In the genomic region with DNA sequence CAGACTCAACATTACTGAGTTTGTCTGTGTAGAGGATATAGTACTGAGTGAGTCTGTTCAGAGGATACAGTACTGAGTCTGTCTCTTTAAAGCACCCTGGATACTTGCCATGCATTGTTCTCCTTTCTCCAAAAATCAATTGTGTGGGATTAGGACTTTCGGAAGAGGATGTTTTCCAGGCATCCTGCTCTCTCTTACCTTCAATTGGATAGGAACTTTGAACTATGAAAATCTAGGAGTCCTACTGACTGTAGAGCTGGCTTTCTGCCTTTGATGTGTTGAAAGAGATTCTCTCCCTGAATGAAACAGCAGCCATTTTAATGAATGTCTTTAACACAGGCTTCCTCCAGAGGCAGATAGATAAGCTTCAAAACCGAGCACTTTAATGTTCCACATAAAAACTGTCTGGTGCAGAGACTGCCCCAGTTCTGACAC, we compare ENCODE assay signal across 16 mouse cellular contexts. TPM values are rescaled to one million over a fixed set of nuclear protein-coding genes. Genes with fewer than 3 reads are reported as not detected.
DNase-seq lines count a peak whose midpoint lies in the region; ATAC-seq and TF ChIP-seq lines count a peak whose summit lies in the region.
"Had no signal": no experiment of that assay in that cellular context is flagged by ENCODE, and none has a peak within 500 bp of the region (broad histone marks: within the 10 kb centered on the region; RNA-seq: fewer than 3 reads in every experiment).

No protein-coding gene starts in this region.

- no peaks in the 10 kb centered on the region for H3K27me3 ChIP-seq in lung, embryonic 16.5 days (ENCODE audit: control insufficient read depth, insufficient read depth, low read depth, low read length)
- no peaks in the 10 kb centered on the region for H3K27me3 ChIP-seq in heart, embryonic 13.5 days (replicated peaks)
- no peaks in the 10 kb centered on the region for H3K27me3 ChIP-seq in myocyte (ENCODE audit: control insufficient read depth, insufficient read depth, insufficient read length)
- H3K27me3 ChIP-seq: kidney, embryonic 15.5 days had no signal

- H3K4me2 ChIP-seq in lung, embryonic 16.5 days (ENCODE audit: low read depth, low read length): no peak overlapping the region
- H3K4me2 ChIP-seq in heart, embryonic 13.5 days: no peak overlapping the region
- H3K4me2 ChIP-seq in myocyte (ENCODE audit: low read depth): peak overlapping the region; percentile 5
- H3K4me2 ChIP-seq: kidney, embryonic 15.5 days; liver, embryonic 11.5 days had no signal

- peaks cover 14% of the 10 kb centered on the region; the same call in 1 of the 2 replicates for H3K4me1 ChIP-seq in lung, embryonic 16.5 days (replicated peaks; ENCODE audit: control insufficient read depth, insufficient read depth, low read length)
- peaks cover 27% of the 10 kb centered on the region for H3K4me1 ChIP-seq in heart, embryonic 13.5 days
- H3K4me1 ChIP-seq: kidney, embryonic 15.5 days had no signal

- peak; percentile 68 for ATAC-seq in lung, embryonic 16.5 days (ENCODE audit: low read depth)
- no peak for ATAC-seq in heart, embryonic 13.5 days (ENCODE audit: extremely low read depth, insufficient number of reproducible peaks, low FRiP score, low TSS enrichment)

- H3K9me3 ChIP-seq in lung, embryonic 16.5 days (ENCODE audit: control insufficient read depth, low read length): no peaks in the 10 kb centered on the region
- H3K9me3 ChIP-seq in heart, embryonic 13.5 days: no peaks in the 10 kb centered on the region
- H3K9me3 ChIP-seq: kidney, embryonic 15.5 days had no signal

- H3K36me3 ChIP-seq in lung, embryonic 16.5 days (ENCODE audit: control insufficient read depth, insufficient read depth, low read length): no peaks in the 10 kb centered on the region
- no peaks in the 10 kb centered on the region for H3K36me3 ChIP-seq in heart, embryonic 13.5 days
- H3K36me3 ChIP-seq in myocyte (ENCODE audit: control insufficient read depth, insufficient read depth): no peaks in the 10 kb centered on the region
- H3K36me3 ChIP-seq: kidney, embryonic 15.5 days had no signal

- H3ac ChIP-seq in myocyte (ENCODE audit: control insufficient read depth, insufficient read length): no peak overlapping the region

- H3K9ac ChIP-seq in lung, embryonic 16.5 days (ENCODE audit: low read length): no peak overlapping the region
- H3K9ac ChIP-seq in heart, embryonic 13.5 days: no peak overlapping the region
- H3K9ac ChIP-seq: kidney, embryonic 15.5 days had no signal

- WGBS in lung, embryonic 16.5 days: 33% methylated on average over 2 of the region's 2 CpGs
- 32% methylated on average over 2 of the region's 2 CpGs for WGBS in heart, embryonic 13.5 days

- no peaks in the 10 kb centered on the region for H3K79me2 ChIP-seq in myocyte (ENCODE audit: control insufficient read depth, insufficient read depth)

- no peak for TF ChIP-seq POLR2A in myocyte (IDR thresholded peaks at IDR 0.05; ENCODE audit: insufficient read length, low read depth)

- peak; percentile 16 to 64 for DNase-seq in heart, adult 18-20 months
- no peak for DNase-seq in heart, postnatal 4 days
- DNase-seq in lung, postnatal 4 days: no peak
- no peak for DNase-seq in thymus, postnatal 25 days
- DNase-seq: cerebellum, adult 18-20 months; right cerebral cortex, postnatal 25 days; thymus, postnatal 4 days had no signal

- peak overlapping the region; percentile 67 for H3K27ac ChIP-seq in lung, embryonic 16.5 days (ENCODE audit: low read length)
- H3K27ac ChIP-seq in heart, embryonic 13.5 days (replicated peaks): peak overlapping the region; percentile 13
- H3K27ac ChIP-seq: kidney, embryonic 15.5 days had no signal

- H3K4me3 ChIP-seq in lung, embryonic 16.5 days (ENCODE audit: low read length): no peak overlapping the region
- no peak overlapping the region for H3K4me3 ChIP-seq in heart, embryonic 13.5 days
- no peak overlapping the region for H3K4me3 ChIP-seq in myocyte
- H3K4me3 ChIP-seq: kidney, embryonic 15.5 days had no signal

TF ChIP-seq in myocyte, 11 proteins besides CTCF, POLR2A, EP300 and RAD21:
- TF ChIP-seq MAX (IDR thresholded peaks at IDR 0.05; ENCODE audit: low read depth): no peak
- no peak for TF ChIP-seq MYOG (IDR thresholded peaks at IDR 0.05; ENCODE audit: control insufficient read depth in 1 of 3, insufficient read depth in 1 of 3, insufficient read length in 2 of 3, low read depth in 2 of 3)
- no peak for TF ChIP-seq TCF3 (IDR thresholded peaks at IDR 0.05; ENCODE audit: insufficient read length, low read depth)
- no peak for TF ChIP-seq MYOD1 (IDR thresholded peaks at IDR 0.05; ENCODE audit: control insufficient read depth in 1 of 3, insufficient read length in 2 of 3, low read depth in 2 of 3)
- TF ChIP-seq TCF12 (IDR thresholded peaks at IDR 0.05; ENCODE audit: insufficient read depth, poor library complexity, severe bottlenecking): no peak
- no peak for TF ChIP-seq SRF (IDR thresholded peaks at IDR 0.05; ENCODE audit: control insufficient read depth, insufficient read length, low read depth)
- no peak for TF ChIP-seq REST (IDR thresholded peaks at IDR 0.05; ENCODE audit: insufficient read depth, insufficient read length)
- TF ChIP-seq E2F4 (IDR thresholded peaks at IDR 0.05; ENCODE audit: insufficient read depth): no peak
- no peak for TF ChIP-seq USF1 (IDR thresholded peaks at IDR 0.05; ENCODE audit: low read depth)
- no peak for TF ChIP-seq POLR2AphosphoS2 (IDR thresholded peaks at IDR 0.05; ENCODE audit: insufficient read length, low read depth)
- TF ChIP-seq CEBPB (IDR thresholded peaks at IDR 0.05; ENCODE audit: insufficient read depth, poor library complexity, severe bottlenecking): no peak

RNA-seq across cellular contexts. Expression of a gene that starts 1.9 kb away (rescaled TPM):
- not detected for total RNA-seq in heart, adult 18-20 months (2021)
- not detected for total RNA-seq in heart, postnatal 4 days (2021)
- polyA plus RNA-seq in lung, embryonic 16.5 days (2015; fragmentation: Nextera tagmentation; extraction: Ambion mirVana): not detected in 2 replicates
- polyA plus RNA-seq in heart, embryonic 13.5 days (2015; fragmentation: Nextera tagmentation; extraction: Ambion mirVana): not detected in 2 replicates
- not detected for polyA plus RNA-seq in myocyte (2012; fragmentation: generic; extraction: Trizol)
- total RNA-seq: left cerebral cortex, adult 8-10 months had no signal
- polyA plus RNA-seq: frontal cortex, adult 2 months; hindbrain, embryonic 11.5 days; kidney, embryonic 15.5 days; liver, embryonic 11.5 days; stomach, embryonic 14.5 days had no signal

RNA-seq across cellular contexts. Expression of a gene that starts 52.0 kb away (rescaled TPM):
- total RNA-seq in heart, adult 18-20 months (2021): not detected
- total RNA-seq in heart, postnatal 4 days (2021): not detected
- not detected in 2 replicates for polyA plus RNA-seq in lung, embryonic 16.5 days (2015; fragmentation: Nextera tagmentation; extraction: Ambion mirVana)
- polyA plus RNA-seq in heart, embryonic 13.5 days (2015; fragmentation: Nextera tagmentation; extraction: Ambion mirVana): not detected in 2 replicates
- polyA plus RNA-seq in myocyte (2012; fragmentation: generic; extraction: Trizol): not detected
- total RNA-seq: left cerebral cortex, adult 8-10 months had no signal
- polyA plus RNA-seq: frontal cortex, adult 2 months; hindbrain, embryonic 11.5 days; kidney, embryonic 15.5 days; liver, embryonic 11.5 days; stomach, embryonic 14.5 days had no signal

RNA-seq across cellular contexts. Expression of a gene that starts 58.5 kb away (rescaled TPM):
- not detected for total RNA-seq in heart, adult 18-20 months (2021)
- total RNA-seq in heart, postnatal 4 days (2021): not detected
- 0.19 TPM in 1 of 2 replicates, not detected in the other for polyA plus RNA-seq in lung, embryonic 16.5 days (2015; fragmentation: Nextera tagmentation; extraction: Ambion mirVana)
- polyA plus RNA-seq in heart, embryonic 13.5 days (2015; fragmentation: Nextera tagmentation; extraction: Ambion mirVana): not detected in 2 replicates
- polyA plus RNA-seq in myocyte (2012; fragmentation: generic; extraction: Trizol): 0.05 TPM
- total RNA-seq: left cerebral cortex, adult 8-10 months had no signal
- polyA plus RNA-seq: frontal cortex, adult 2 months; hindbrain, embryonic 11.5 days; kidney, embryonic 15.5 days; liver, embryonic 11.5 days; stomach, embryonic 14.5 days had no signal

Comparison
In these comparisons a context has a peak if more than half of its experiments do, and no peak if none do; other contexts are left out.
1. DNase-seq: peak in heart, adult 18-20 months (2 of 2); none in heart, postnatal 4 days (single experiment), lung, postnatal 4 days (0 of 2) and thymus, postnatal 25 days (single experiment).